Mouse (Mus musculus) ES-E14 (cell line): Measurements from ENCODE around the gene Mcm3. TPM values are rescaled to one million over a fixed set of nuclear protein-coding genes. Genes with fewer than 3 reads are reported as not detected.
"Not testable (repeated sequence)": the region's sequence is repeated elsewhere in the genome, so short reads cannot be mapped to it uniquely, and the experiment has no call there.

ENCODE experiments used
- DNase-seq: peaks from one replicate; pipeline ENCODE4 v3.0.0-alpha.2; 2013; ENCODE audit warnings: low read depth, low spot score
- H3K27ac ChIP-seq: 2 replicates; pipeline ENCODE4 v1.5.1; 2012; ENCODE audit warnings: low read depth, mild to moderate bottlenecking, low read length, moderate library complexity, mixed read lengths; ENCODE audit not compliant: poor library complexity, insufficient read depth, severe bottlenecking
- H3K36me3 ChIP-seq: 2 replicates; pipeline ENCODE4 v1.6.1; 2012; ENCODE audit warnings: mild to moderate bottlenecking, low read length, moderate library complexity, mixed read lengths; ENCODE audit not compliant: control insufficient read depth, poor library complexity, insufficient read depth, severe bottlenecking
- H3K4me1 ChIP-seq, 2 experiments: fragments of 150-350 bp in 1 of 2; sonication (generic) in 1 of 2; 2 replicates each; pipeline ENCODE4 v1.6.1; 2012; ENCODE audit warnings: low read length in 2 of 2, mild to moderate bottlenecking in 1 of 2, mixed read lengths in 1 of 2; ENCODE audit not compliant: control insufficient read depth in 2 of 2, insufficient read depth in 2 of 2, poor library complexity in 1 of 2
- H3K4me3 ChIP-seq, 2 experiments: fragments of 150-350 bp in 1 of 2; sonication (generic) in 1 of 2; 2 replicates each; pipeline ENCODE4 v1.5.1; 2012; ENCODE audit warnings: low read length in 2 of 2, low read depth in 1 of 2, mild to moderate bottlenecking in 1 of 2, mixed read lengths in 1 of 2; ENCODE audit not compliant: insufficient read depth in 1 of 2, poor library complexity in 1 of 2, severe bottlenecking in 1 of 2
- H3K9ac ChIP-seq: 2 replicates; pipeline ENCODE4 v1.6.1; 2012; ENCODE audit warnings: low read depth, mild to moderate bottlenecking, low read length, mixed read lengths; ENCODE audit not compliant: poor library complexity, insufficient read depth, severe bottlenecking
- H3K9me3 ChIP-seq: fragments of 150-350 bp; sonication (generic); 2 replicates; pipeline ENCODE4 v1.6.1; 2012; ENCODE audit warnings: low read depth, mild to moderate bottlenecking, low read length; ENCODE audit not compliant: control insufficient read depth, insufficient read depth
- CHD2 ChIP-seq: IDR thresholded peaks from 2 replicates; pipeline ENCODE4 v1.6.1; 2014; ENCODE audit warnings: mild to moderate bottlenecking, low read depth, low read length, inconsistent platforms
- HCFC1 ChIP-seq: IDR thresholded peaks from 2 replicates; pipeline ENCODE4 v1.6.1; 2012; ENCODE audit warnings: low read length, inconsistent platforms, borderline replicate concordance; ENCODE audit not compliant: insufficient read depth
- MAFK ChIP-seq: IDR thresholded peaks from 2 replicates; pipeline ENCODE4 v1.6.1; 2014; ENCODE audit warnings: mild to moderate bottlenecking, low read depth, low read length, inconsistent platforms; ENCODE audit not compliant: insufficient read depth
- ZC3H11A ChIP-seq: IDR thresholded peaks from 2 replicates; pipeline ENCODE4 v1.6.1; 2012; ENCODE audit warnings: low read depth, mild to moderate bottlenecking, inconsistent platforms, low read length, borderline replicate concordance
- ZNF384 ChIP-seq: IDR thresholded peaks from 2 replicates; pipeline ENCODE4 v1.6.1; 2012; ENCODE audit warnings: low read depth, low read length, inconsistent platforms
- in situ Hi-C, 2 experiments: fragments of 600-800 bp; cut with MboI; formaldehyde crosslinking; loops; one replicate each; pipeline ENCODE4 v1.15.1; 2025; ENCODE audit warnings: low sequenced_read_pairs in 2 of 2, inconsistent platforms in 1 of 2; ENCODE audit not compliant: unreplicated experiment in 2 of 2
- total RNA-seq: library from RNA; depleted of rRNA; stranded (reverse); fragments of 300-350 nt; gene quantifications from 2 replicates; pipeline ENCODE4 v1.2.3, GENCODE M21; 2012

Mcm3 gene
- total RNA-seq, 1 experiment, result 179 TPM

DNA sequence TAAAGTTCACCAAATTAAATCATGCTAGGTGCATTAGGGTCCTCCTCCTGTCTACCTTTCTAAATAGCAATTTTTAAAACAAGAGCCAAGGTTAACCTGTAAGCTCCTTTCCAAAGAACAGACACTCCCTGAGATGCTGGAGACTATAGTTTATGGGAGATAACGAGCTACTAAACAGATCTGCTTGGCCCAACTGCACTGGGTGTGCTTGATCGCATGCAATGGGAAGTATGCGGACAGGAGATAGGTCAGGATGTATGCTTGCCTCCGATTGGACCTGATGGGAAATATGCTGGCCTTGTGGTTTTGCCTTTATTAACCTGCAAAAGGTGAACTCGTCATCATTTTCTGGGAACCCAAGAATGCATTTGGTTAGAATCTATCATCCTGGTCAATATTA is 24.9 kb downstream of the Mcm3 start:
- H3K9me3 ChIP-seq, result no peaks in the 10 kb centered on the region
- DNase-seq, result no peak
- no peak overlapping the region for H3K9ac ChIP-seq
- in situ Hi-C loops, result no loop called here
- no peaks in the 10 kb centered on the region for H3K4me1 ChIP-seq
- TF ChIP-seq CHD2 (no peak), ZC3H11A (no peak), HCFC1 (no peak), ZNF384 (no peak), MAFK (no peak)
- H3K4me3 ChIP-seq, result no peak overlapping the region
- H3K27ac ChIP-seq, result no peak overlapping the region
- H3K36me3 ChIP-seq, result peaks cover 4% of the 10 kb centered on the region; the same call in 1 of the 2 replicates

GRCm38 (mm10) chr1:20794760-20795159 is 25.4 kb downstream of the Mcm3 start:
- H3K4me3 ChIP-seq, result no peak overlapping the region
- in situ Hi-C loops, result no loop called here
- DNase-seq, result no peak
- H3K36me3 ChIP-seq, result peaks cover 2% of the 10 kb centered on the region; the same call in 1 of the 2 replicates
- H3K9ac ChIP-seq, result no peak overlapping the region
- no peaks in the 10 kb centered on the region for H3K9me3 ChIP-seq
- H3K4me1 ChIP-seq, result no peaks in the 10 kb centered on the region
- no peak for TF ChIP-seq ZC3H11A
- no peak for TF ChIP-seq MAFK
- TF ChIP-seq ZNF384, result no peak
- TF ChIP-seq HCFC1, result no peak
- no peak for TF ChIP-seq CHD2
- H3K27ac ChIP-seq, result no peak overlapping the region

DNA sequence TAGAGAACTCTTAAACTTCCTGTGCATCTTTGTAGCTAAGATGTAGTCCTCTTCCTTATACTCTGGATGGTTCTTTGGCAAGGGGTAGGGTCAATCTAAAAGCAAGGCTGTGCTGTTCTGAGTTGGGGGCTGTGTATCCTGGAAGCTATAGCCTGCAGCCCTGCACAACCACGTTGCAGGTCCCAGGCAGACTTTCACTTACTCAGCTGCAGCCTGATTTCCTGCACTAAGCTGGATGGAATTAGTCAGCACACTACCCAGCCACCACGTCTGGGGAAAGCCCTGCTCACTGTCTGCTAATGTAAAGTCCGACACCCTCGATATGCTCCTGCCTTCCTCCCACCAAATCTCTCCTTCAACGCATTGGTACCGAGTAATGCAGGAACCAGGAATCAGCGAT is 28.7 kb downstream of the Mcm3 start:
- TF ChIP-seq ZNF384, result no peak
- Histone ChIP-seq H3K9me3 (no peaks in the 10 kb centered on the region), H3K36me3 (no peaks in the 10 kb centered on the region), H3K9ac (no peak overlapping the region), H3K4me1 (peaks cover 0 to 2% of the 10 kb centered on the region in 2 experiments; a peak in 2 of 4 replicates), H3K4me3 (no peak overlapping the region), H3K27ac (no peak overlapping the region)
- in situ Hi-C loops, result no loop called here
- DNase-seq, result no peak

- in situ Hi-C loops, H3K4me1 ChIP-seq, H3K9ac ChIP-seq, H3K36me3 ChIP-seq, H3K9me3 ChIP-seq, DNase-seq, H3K27ac ChIP-seq, H3K4me3 ChIP-seq: not testable (repeated sequence)
Measured at GRCm38 (mm10) chr1:20790517-20790916, 29.6 kb downstream of the Mcm3 start, which contains the start of gene Il17f. Gene Il17f, minus strand, starts transcription at chr1:20790617.

- no peak for DNase-seq
- TF ChIP-seq MAFK (no peak), HCFC1 (no peak), ZNF384 (no peak), CHD2 (no peak), ZC3H11A (no peak)
- Histone ChIP-seq H3K4me1 (peaks cover 0 to 2% of the 10 kb centered on the region in 2 experiments; a peak in 2 of 4 replicates), H3K36me3 (no peaks in the 10 kb centered on the region), H3K9me3 (no peaks in the 10 kb centered on the region), H3K9ac (no peak overlapping the region), H3K27ac (no peak overlapping the region), H3K4me3 (no peak overlapping the region)
- in situ Hi-C loops, result no loop called here
Measured at GRCm38 (mm10) chr1:20788419-20788818, 31.7 kb downstream of the Mcm3 start.
